Mouse (Mus musculus) forebrain, embryonic 11.5 days (tissue): ENCODE measurements around the gene Itpr2. TPM values are rescaled to one million over a fixed set of nuclear protein-coding genes. Genes with fewer than 3 reads are reported as not detected.

Experiments used
- ATAC-seq: fragments of 200-750 bp; cut with Nextera tagmentation; replicated peaks from 2 replicates; pipeline ENCODE4 v1.8.0; 2017; ENCODE audit warnings: moderate TSS enrichment; ENCODE audit not compliant: low FRiP score
- DNase-seq: peaks from one replicate; pipeline ENCODE4 v3.0.0-alpha.2; 2017; ENCODE audit warnings: low spot score
- H3K27ac ChIP-seq: fragments of 300-500 bp; sonication (generic); 2 replicates; pipeline ENCODE4 v1.5.1; 2014; ENCODE audit warnings: low read depth, low read length
- H3K27me3 ChIP-seq: fragments of 300-500 bp; sonication (generic); 2 replicates; pipeline ENCODE4 v1.6.1; 2014; ENCODE audit warnings: mild to moderate bottlenecking, low read length, mixed read lengths; ENCODE audit not compliant: control insufficient read depth, insufficient read depth
- H3K36me3 ChIP-seq: fragments of 300-500 bp; sonication (generic); 2 replicates; pipeline ENCODE4 v1.6.1; 2014; ENCODE audit warnings: mild to moderate bottlenecking, low read length, moderate library complexity, mixed read lengths; ENCODE audit not compliant: control insufficient read depth, insufficient read depth
- H3K4me1 ChIP-seq: fragments of 300-500 bp; sonication (generic); replicated peaks from 2 replicates; pipeline ENCODE4 v1.6.1; 2014; ENCODE audit warnings: low read length, mixed read lengths; ENCODE audit not compliant: control insufficient read depth, insufficient read depth
- H3K4me2 ChIP-seq: fragments of 300-500 bp; sonication (generic); 2 replicates; pipeline ENCODE4 v1.6.1; 2014; ENCODE audit warnings: low read depth, mild to moderate bottlenecking, low read length, moderate library complexity, mixed read lengths; ENCODE audit not compliant: severe bottlenecking
- H3K4me3 ChIP-seq: fragments of 300-500 bp; sonication (generic); 2 replicates; pipeline ENCODE4 v1.5.1; 2014; ENCODE audit warnings: low read depth, low read length
- H3K9ac ChIP-seq: fragments of 300-500 bp; sonication (generic); 2 replicates; pipeline ENCODE4 v1.6.1; 2014; ENCODE audit warnings: low read length
- H3K9me3 ChIP-seq: fragments of 300-500 bp; sonication (generic); 2 replicates; pipeline ENCODE4 v1.6.1; 2016; ENCODE audit warnings: low read length, mixed read lengths; ENCODE audit not compliant: control insufficient read depth
- whole genome bisulfite sequencing: fragments of 180-500 bp; shearing (Covaris S2); extraction: QIAGEN DNeasy Blood & Tissue Kit; methylation state at CpG from one replicate; pipeline ENCODE4 v1.1.7; 2014; 5-methylcytosine and 5-hydroxymethylcytosine counted together
- polyA plus RNA-seq: library from polyadenylated mRNA; unstranded; fragments of >200 nt; fragmentation: Nextera tagmentation; extraction: Ambion mirVana; gene quantifications from 2 replicates; pipeline ENCODE4 v1.2.1, GENCODE M21; 2014

Gene Itpr2
- polyA plus RNA-seq, 1 experiment from 2014 or later, result 5.3 TPM

DNA sequence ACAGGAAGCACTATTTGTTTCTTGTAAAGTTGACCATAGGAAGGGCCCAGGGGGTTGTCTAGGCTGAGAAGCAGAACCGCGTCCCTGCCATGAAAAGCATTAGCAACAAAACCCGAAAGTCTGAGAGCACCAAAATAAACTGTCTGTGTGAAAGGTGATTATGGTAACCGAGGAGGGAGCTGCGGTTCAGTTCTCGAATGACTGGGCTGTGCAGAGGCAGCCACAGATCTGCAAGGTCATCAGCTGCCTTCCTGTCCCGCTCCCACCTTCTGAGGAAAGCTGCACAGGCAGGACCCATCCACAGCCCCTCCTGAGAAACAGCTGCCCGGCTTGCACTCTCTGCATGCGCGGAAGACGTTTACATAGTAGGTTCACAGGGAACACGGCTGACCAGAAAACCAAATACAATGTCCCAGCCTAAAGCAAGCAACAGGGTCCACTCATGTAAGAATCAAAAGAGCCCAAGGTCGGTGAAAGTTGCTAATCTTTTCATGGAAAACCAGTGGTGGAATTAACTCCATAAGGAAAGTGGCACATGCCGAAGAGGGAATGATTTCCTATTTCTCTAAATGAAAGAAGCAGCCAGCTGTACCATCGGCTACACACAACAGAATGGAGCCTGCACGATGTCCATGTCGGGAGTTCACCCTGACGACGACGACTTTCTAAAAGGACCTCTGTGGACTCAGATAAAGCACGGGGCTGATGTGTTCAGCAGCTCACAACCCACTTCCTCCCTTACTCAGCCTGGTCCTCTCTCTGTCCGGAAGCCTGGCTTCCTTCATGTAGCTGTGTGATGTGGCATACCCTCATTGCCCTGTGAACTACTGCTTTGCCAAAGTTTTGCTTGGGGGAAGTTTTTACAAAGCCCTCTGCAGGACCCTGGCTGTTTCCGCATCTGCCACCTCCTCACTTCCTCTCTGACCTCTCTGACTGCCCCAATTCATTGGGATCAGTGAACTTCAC is 280.4 kb downstream of the Itpr2 start:
- no peak overlapping the region for H3K9ac ChIP-seq
- DNase-seq (no peak), ATAC-seq (no peak)
- 70% methylated on average over 23 of the region's 23 CpGs for WGBS
- H3K36me3 ChIP-seq, result no peaks in the 10 kb centered on the region
- no peak overlapping the region for H3K4me2 ChIP-seq
- H3K4me3 ChIP-seq, result no peak overlapping the region
- H3K9me3 ChIP-seq, result no peaks in the 10 kb centered on the region
- H3K27me3 ChIP-seq, result no peaks in the 10 kb centered on the region
- H3K27ac ChIP-seq, result no peak overlapping the region
- no peaks in the 10 kb centered on the region for H3K4me1 ChIP-seq

- no peak overlapping the region for H3K4me3 ChIP-seq
- no peak overlapping the region for H3K27ac ChIP-seq
- no peak overlapping the region for H3K9ac ChIP-seq
- ATAC-seq, result no peak
- no peaks in the 10 kb centered on the region for H3K36me3 ChIP-seq
- WGBS, result 78% methylated on average over 5 of the region's 5 CpGs
- H3K4me1 ChIP-seq, result no peaks in the 10 kb centered on the region
- H3K27me3 ChIP-seq, result no peaks in the 10 kb centered on the region
- no peak for DNase-seq
- H3K4me2 ChIP-seq, result no peak overlapping the region
- no peaks in the 10 kb centered on the region for H3K9me3 ChIP-seq
These were observed 282.0 kb downstream of the Itpr2 start for GRCm38 (mm10) chr6:146220071-146220470.

DNA sequence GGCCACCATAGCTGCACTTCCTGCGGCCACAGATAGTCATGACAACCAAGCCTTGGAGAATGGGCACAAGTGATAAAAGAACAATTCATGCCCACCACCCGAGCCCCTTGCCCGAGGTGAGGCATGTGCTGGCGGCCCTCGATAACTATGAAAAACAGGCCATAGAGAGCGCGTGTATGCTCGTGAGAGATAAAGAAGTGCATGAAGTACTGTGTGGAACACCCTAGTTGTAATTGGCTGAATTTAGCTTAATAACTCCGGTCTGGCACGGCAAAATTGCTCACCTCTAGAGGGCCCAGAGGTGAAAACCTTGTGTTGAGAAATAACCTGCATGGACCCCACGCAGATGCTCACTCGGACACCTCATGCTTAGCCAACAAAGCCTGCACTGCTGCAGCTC is 282.5 kb downstream of the Itpr2 start:
- H3K27ac ChIP-seq, result no peak overlapping the region
- no peaks in the 10 kb centered on the region for H3K9me3 ChIP-seq
- no peaks in the 10 kb centered on the region for H3K4me1 ChIP-seq
- no peak overlapping the region for H3K4me2 ChIP-seq
- H3K27me3 ChIP-seq, result no peaks in the 10 kb centered on the region
- WGBS, result 90% methylated on average over 12 of the region's 12 CpGs
- H3K4me3 ChIP-seq, result no peak overlapping the region
- H3K9ac ChIP-seq, result no peak overlapping the region
- no peaks in the 10 kb centered on the region for H3K36me3 ChIP-seq
- DNase-seq (no peak), ATAC-seq (no peak)

GRCm38 (mm10) chr6:146215302-146215701 is 286.7 kb downstream of the Itpr2 start:
- Histone ChIP-seq H3K4me2 (no peak overlapping the region), H3K27ac (no peak overlapping the region), H3K36me3 (no peaks in the 10 kb centered on the region), H3K9ac (no peak overlapping the region), H3K4me1 (no peaks in the 10 kb centered on the region), H3K27me3 (no peaks in the 10 kb centered on the region), H3K4me3 (no peak overlapping the region), H3K9me3 (no peaks in the 10 kb centered on the region)
- no peak for ATAC-seq
- WGBS, result 79% methylated on average over 2 of the region's 2 CpGs
- DNase-seq, result no peak

DNA sequence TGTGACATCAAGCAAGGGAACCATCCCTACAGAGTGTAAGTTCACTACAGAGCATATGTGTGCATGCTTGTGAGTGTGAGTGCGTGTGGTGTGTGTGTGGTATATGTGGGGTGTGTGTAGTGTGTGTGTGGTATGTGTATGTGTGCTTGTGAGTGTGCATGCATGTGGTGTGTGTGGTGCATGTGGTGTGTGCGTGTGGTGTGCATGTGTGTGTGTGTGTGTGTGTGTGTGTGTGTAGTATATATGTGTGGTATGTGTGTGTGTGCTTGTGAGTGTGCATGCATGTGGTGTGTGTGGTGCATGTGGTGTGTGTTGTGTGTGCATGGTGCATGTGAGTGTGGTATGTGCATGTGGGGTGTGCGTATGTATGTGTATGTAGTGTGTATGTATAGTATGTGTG is 289.7 kb downstream of the Itpr2 start:
- Histone ChIP-seq H3K4me2 (no peak overlapping the region), H3K4me3 (no peak overlapping the region), H3K4me1 (no peaks in the 10 kb centered on the region), H3K27me3 (no peaks in the 10 kb centered on the region), H3K27ac (no peak overlapping the region), H3K9me3 (no peaks in the 10 kb centered on the region), H3K9ac (no peak overlapping the region), H3K36me3 (no peaks in the 10 kb centered on the region)
- ATAC-seq (no peak), DNase-seq (no peak)
- 90% methylated on average over 3 of the region's 3 CpGs for WGBS

DNA sequence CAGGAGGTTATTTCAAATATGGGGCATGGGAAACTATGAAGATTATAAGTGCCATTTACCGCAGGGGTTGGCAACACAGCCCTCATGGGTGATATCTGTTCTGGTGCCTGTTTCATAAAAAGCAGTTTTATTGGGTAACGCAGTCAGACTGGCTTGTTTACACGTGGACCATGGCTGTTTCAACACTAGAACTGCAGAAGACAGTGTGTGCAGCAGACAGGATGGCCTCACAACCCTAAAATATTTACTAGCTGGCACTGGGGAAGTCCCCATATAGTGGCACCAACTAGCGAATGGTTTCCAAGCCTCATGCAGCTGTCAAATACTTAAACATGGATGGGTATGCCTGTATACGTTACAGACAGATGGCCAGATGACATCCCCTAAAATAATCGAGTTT is 290.8 kb downstream of the Itpr2 start:
- no peak for ATAC-seq
- H3K9ac ChIP-seq, result no peak overlapping the region
- no peaks in the 10 kb centered on the region for H3K4me1 ChIP-seq
- no peak overlapping the region for H3K27ac ChIP-seq
- H3K4me3 ChIP-seq, result no peak overlapping the region
- no peaks in the 10 kb centered on the region for H3K27me3 ChIP-seq
- H3K4me2 ChIP-seq, result no peak overlapping the region
- H3K36me3 ChIP-seq, result no peaks in the 10 kb centered on the region
- 89% methylated on average over 6 of the region's 6 CpGs for WGBS
- no peak for DNase-seq
- H3K9me3 ChIP-seq, result no peaks in the 10 kb centered on the region

DNA sequence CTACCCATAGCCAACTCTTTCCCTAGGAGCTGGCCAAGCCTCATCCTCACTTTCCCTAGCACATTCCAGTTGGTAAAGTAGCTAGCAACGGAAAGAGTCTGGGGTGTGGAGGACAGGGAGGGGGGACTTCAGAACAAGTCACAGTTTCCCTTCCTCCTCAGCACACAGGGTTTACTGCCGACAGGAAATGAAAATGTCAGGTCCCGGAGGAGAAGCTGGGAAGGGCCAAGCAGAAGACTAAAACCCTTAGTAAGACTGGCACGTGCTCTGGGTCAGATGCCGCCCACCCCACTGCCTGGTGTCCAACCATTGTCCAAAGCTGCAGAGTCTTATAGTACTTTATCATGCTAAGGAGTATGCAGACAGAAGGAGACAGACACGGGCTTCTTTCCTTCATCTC is 293.0 kb downstream of the Itpr2 start:
- no peak overlapping the region for H3K4me2 ChIP-seq
- no peak overlapping the region for H3K27ac ChIP-seq
- no peak overlapping the region for H3K4me3 ChIP-seq
- DNase-seq (no peak), ATAC-seq (no peak)
- H3K27me3 ChIP-seq, result no peaks in the 10 kb centered on the region
- no peaks in the 10 kb centered on the region for H3K4me1 ChIP-seq
- 77% methylated on average over 6 of the region's 6 CpGs for WGBS
- no peaks in the 10 kb centered on the region for H3K9me3 ChIP-seq
- H3K9ac ChIP-seq, result no peak overlapping the region
- H3K36me3 ChIP-seq, result no peaks in the 10 kb centered on the region

DNA sequence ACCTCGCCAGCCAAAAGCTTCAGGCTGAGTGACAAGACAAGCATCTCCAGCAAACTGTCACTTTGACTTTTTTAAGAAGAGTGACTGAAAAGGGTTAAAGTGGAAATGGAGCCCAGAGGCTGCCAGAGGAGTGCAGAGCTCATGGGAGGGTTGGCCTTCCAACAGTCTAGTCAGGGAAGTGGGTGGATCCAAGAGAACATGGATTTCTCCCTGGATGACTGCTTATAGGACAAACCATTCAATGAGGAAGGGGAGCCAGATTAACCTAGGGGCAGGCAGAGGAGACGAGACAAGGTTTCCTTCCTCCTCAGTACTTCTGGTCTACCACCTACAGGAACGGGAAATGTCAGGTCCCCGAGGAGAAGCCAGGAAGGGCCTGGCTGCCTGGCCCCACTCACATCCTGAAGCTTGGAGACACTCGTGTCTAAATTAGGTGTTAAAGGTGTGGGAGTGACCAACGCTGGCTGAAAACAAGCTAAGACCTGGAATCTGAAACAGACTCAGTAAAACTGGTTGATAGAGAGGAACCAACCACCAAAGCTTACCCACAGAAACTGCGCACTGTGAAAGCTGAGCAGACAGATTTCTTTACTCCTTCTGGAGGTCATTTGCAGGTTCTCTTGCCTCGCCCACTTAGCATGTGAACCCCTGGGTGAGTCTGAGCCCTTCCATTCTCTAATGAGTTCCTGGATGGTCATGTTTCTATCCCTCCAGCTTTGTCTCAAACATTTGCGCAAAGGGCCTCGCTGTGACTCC is 294.6 kb downstream of the Itpr2 start:
- Histone ChIP-seq H3K36me3 (no peaks in the 10 kb centered on the region), H3K9ac (no peak overlapping the region), H3K4me1 (no peaks in the 10 kb centered on the region), H3K27ac (no peak overlapping the region), H3K4me2 (no peak overlapping the region), H3K9me3 (no peaks in the 10 kb centered on the region), H3K27me3 (no peaks in the 10 kb centered on the region), H3K4me3 (no peak overlapping the region)
- no peak for ATAC-seq
- DNase-seq, result no peak
- WGBS, result 90% methylated on average over 10 of the region's 10 CpGs
